Mouse (Mus musculus): Measurements from ENCODE around the gene Lamb3.
"Not testable (repeated sequence)": the region's sequence is repeated elsewhere in the genome, so short reads cannot be mapped to it uniquely, and the experiment has no call there.

The Lamb3 gene

GRCm38 (mm10) chr1:193281344-193281743 lies 73.8 kb downstream of the Lamb3 start:
- DNase-seq (ENCODE audit: extremely low spot score) = no peak

DNA sequence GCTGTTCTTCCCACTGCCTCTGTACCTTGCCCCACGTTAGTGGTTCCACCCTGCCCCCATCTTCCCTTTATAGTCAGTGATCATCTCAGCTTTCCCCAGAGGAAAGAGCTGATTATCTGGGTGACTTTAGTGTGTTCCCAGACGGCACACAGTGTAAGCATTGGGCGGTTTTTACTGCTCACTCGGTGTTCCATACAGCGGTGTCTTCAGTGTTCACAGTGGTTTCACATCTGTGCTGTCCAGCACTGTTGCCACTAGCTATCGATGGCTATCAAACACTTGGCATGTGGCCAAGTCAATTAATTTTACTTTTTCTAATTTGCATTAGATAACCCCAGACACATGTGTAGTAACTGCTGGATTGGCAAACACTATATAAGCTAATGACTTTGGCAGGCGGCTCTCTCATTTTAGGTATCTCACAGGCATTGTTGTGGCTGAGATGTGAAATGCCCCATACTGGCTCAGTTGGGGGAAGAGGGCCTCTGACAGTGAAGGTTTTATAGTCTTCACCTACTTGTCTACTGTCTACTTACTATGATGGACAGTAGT lies 76.8 kb downstream of the Lamb3 start:
- no peak for DNase-seq (ENCODE audit: extremely low spot score)

DNA sequence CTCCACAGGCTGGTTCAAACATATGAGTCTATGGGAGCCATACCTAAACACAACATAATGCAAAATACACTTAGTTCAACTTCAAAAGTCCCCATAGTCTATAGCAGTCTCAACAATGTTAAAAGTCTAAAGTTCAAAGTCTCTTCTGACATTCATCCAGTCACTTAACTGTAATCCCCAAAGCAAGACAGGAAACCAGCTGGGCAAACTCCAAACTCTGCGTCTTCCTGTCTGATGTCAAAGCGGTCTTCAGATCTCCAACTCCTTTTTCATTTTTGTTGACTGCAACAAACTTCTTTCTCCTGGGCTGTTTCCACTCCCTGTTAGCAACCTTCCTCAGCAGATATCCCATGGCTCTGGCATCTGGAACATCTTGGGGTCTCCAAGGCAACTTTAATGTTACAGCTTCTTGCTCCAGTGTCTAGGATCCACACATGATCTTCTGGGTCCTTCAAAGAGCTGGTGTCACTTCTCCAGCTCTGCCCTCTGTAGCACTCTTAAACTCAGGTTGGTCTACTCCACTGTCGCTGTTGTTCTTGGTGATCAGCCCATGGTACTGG lies 78.3 kb downstream of the Lamb3 start:
- DNase-seq (ENCODE audit: extremely low spot score) = not testable (repeated sequence)

DNA sequence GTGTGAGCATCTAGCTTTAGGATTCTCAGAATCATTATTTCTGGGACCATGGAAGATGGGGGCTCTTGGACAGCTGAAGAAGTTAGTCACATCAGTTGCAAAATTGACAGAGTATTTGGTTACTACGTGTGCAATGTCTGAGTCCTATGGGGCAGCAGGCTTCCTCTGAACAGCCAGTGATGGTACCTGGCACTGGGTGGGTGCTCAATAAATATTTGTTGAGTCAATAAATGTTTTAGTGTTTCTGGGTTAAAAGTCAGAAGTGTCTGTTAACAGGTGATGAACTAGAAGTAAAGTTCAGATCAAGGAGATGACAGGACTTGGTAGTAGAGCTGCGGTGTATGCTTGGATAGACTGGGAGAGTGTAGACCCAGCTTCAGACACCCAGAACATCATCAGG lies 80.1 kb downstream of the Lamb3 start:
- DNase-seq (ENCODE audit: extremely low spot score) = no peak

DNA sequence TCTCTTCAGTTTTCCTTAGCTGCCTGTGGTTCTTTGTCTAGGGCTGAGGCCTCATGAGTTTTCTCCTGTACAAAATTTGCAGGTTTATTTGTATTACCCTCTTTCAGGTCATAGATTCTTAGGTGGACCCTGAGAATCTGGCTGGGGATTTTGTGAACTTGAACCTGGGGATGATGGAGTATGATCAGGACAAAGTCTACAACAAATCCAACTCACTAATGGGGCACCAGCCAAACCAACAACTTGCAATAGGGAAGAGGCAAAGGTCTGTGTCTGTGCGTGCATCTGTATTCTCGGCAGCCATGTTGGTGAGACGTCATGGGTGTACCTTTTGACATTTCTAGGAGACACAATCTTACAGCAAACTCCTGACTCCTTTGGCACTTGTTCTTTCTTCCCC lies 81.6 kb downstream of the Lamb3 start:
- no peak for DNase-seq (ENCODE audit: extremely low spot score)

GRCm38 (mm10) chr1:193289914-193290313 lies 82.4 kb downstream of the Lamb3 start:
- no peak for DNase-seq (ENCODE audit: extremely low spot score)

GRCm38 (mm10) chr1:193290686-193291085 lies 83.2 kb downstream of the Lamb3 start:
- DNase-seq (ENCODE audit: extremely low spot score) = no peak

DNA sequence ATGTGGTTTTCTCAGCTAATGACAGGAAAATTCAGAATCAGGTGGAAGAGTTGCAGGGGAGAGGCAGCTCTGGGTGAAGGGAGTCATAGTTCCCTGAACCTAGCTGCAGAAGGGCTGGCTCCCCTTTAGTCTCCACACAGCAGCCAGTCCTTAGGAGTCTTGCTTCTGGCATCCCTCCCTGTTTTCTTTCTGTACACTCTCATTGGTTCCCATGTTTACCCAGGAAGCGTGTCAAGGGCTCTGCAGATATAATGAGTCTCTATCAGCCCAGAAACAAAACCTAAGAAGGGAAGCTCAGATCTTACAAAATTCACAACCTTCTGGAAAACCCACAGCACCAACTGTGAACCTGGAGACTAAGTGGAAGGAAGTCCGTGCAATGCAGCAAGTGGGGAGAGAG lies 85.5 kb downstream of the Lamb3 start:
- no peak for DNase-seq (ENCODE audit: extremely low spot score)

- DNase-seq (ENCODE audit: extremely low spot score) = no peak
Observed at GRCm38 (mm10) chr1:193293926-193294325, 86.4 kb downstream of the Lamb3 start.

DNA sequence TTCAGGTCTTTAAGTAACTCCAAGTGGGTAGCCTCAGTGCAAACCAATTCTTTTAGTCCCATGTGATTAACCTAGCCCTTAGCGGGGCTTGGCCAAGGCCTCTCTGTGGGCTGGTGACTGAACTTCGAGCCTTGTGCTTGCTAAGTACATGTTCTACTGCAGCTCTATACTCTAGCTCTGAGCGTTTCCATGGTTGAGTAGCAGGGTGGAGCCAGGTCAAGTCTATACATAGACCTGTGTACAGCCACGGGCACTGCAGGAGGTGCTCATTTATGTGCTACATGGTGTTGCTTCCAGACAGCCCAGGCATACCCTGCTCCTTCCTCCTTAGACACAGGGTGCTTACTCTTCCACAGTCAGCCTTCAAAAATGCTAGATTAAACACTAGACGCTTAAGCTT lies 88.4 kb downstream of the Lamb3 start:
- no peak for DNase-seq (ENCODE audit: extremely low spot score)

DNA sequence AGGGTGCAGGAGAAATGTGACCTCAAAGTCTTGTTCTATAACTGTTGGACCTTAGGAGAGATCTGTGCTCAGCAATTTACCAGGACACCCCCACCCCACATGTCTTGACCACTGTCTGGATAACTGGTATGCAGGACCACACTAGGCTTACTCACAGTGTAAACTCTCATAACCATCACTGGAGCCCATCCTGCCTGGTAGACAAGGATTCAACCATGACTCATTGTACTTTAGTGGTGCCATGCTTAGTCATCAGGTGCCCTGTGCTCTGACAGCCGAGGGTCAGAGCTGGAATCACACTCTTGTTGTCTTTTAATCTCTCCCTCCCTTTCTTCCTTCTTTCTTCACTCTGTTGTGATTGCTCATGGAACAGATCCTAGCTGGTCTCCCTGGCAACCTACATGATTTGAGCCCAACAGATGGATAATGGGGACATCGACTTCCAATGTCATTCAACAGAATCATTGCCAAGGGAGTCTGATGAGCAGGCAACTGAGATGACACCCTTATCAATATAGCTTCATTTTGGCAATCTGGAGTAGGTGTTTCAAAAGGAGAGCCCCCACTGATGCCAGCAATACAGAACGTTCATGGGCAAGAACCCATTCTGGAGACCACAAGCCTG lies 90.8 kb downstream of the Lamb3 start:
- no peak for DNase-seq (ENCODE audit: extremely low spot score)

DNA sequence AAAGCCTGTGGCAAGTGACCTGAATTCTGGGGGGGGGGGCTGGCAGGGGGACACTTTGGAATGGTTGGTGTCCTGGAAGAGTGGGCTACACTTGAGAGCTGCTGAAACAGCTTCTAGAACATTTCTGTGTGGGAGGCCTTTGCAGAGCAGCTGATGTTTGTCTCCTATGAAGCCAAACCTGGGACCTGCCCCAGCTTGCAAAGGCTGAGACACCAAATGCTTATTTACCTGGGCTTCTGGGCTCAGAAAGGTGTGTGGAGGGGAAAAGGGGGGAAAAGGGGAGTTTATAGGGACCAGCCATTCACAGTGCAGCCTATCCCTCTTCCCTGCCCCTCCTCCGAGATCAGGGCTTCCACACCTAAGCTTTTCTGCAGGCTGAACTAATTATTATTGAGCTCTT lies 92.5 kb downstream of the Lamb3 start:
- no peak for DNase-seq (ENCODE audit: extremely low spot score)

GRCm38 (mm10) chr1:193301216-193302092 lies 94.0 kb downstream of the Lamb3 start:
- no peak for DNase-seq (ENCODE audit: extremely low spot score)

DNA sequence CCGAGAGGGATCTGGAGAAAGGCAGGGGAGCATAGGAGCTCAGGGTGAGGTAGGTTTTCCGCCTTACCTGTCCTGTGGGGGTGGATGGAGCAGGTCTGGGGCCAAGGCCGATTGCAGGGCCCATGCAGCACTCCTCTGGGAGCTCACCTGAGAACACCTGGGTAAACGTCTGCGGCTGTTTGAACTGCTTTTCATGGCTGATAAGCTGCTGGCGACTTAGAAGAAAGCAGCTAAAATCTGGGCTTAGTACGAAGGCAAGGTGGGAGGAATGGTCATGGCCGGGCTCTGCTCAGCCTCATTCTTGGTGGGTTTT lies 94.5 kb downstream of the Lamb3 start:
- no peak for DNase-seq (ENCODE audit: extremely low spot score)

DNA sequence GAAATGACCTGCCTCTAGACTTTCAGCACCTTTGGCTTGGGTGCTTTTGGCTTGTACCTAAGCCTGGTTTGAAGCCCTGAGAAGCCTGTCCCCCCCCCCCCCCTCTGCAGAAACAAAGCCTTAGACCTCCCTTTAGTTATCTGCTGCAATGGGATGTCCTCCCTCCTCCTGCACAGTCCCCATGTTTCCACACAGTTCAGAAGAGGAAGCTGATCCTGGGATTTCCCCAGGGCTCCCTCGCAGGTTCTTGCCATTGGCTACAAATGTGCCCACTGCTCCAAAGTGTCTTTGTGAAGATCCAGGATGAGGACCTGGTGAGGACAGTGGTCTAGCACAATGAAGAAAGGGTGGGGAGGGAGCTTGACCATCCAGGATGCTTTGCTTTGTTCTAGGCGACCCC lies 95.6 kb downstream of the Lamb3 start:
- DNase-seq (ENCODE audit: extremely low spot score) = no peak

GRCm38 (mm10) chr1:193305386-193305785 lies 97.9 kb downstream of the Lamb3 start:
- DNase-seq (ENCODE audit: extremely low spot score) = peak; percentile 14

DNA sequence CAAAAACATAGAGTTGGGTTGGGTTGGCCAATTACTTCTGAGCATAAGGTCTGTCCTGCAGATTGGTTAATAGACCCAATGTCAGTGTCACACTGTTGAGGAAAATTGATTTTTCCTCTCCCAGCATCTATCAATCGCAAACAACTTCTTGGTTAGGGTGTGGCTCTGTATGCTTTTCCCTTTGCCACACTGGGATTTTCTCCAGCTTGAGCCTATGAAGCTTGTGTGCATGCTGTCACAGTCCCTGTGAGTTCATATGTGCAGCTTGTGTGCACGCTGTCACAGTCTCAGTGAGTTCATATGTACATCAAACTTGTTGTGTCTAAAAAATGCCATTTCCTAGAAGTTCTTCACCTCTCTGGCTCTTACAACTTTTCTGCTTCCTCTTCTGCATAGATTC lies 99.3 kb downstream of the Lamb3 start:
- no peak for DNase-seq (ENCODE audit: extremely low spot score)

- DNase-seq (ENCODE audit: extremely low spot score) = no peak
Observed at GRCm38 (mm10) chr1:193309785-193310518, 102.5 kb downstream of the Lamb3 start.

GRCm38 (mm10) chr1:193310519-193311085 lies 103.1 kb downstream of the Lamb3 start:
- no peak for DNase-seq (ENCODE audit: extremely low spot score)

DNA sequence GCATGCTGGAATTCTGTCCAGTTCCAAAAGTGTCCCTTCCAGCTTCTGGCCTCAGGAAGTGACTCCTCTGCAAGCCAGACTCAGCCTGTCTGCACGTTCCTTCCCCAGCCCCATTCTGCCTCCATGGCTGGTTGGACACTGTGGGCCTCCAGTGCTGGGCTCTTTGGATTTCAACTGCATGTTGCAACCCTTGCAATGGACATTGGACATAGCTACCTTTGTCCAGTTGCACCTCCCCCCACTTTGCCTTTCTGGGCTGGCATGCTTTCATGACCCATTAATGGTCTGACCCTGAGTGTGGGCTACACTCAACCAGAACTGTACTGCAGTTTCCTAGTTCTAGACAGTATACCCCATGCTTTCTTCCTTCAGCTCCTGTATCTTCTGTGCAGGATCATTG lies 104.1 kb downstream of the Lamb3 start:
- no peak for DNase-seq (ENCODE audit: extremely low spot score)

DNA sequence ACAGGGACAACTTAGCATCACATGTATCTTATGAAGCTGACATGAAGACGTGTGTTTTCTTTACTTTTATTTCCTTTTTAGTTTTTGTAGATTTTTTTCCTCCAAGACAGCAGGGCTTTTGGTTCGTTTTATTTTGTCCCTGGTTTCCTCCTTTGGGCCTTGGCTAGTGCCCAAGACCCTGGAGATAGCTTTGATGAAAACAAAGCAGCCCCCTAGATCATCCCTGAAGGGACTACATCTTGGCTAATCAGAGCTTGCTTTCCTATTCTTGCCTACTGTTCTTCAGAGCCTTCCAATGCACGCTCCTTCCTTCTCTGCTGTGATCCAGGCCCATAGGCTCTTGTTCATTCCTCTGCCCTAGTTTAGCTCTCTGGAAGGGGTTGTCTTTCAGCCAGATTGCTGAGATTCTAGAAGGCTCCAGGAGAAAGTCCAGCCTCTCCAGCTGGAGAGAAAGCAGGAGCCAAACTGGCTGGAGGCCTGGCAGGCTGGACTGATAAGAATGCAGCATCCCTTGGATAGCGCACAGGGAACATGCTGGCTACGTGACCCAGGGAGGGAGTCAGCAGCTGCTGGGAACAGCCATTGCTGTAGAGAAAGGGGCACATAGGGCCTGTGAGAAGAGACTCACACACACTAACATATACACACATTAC lies 108.3 kb downstream of the Lamb3 start:
- DNase-seq (ENCODE audit: extremely low spot score) = no peak
